Mouse (Mus musculus): ENCODE results near the gene Pik3r3. TPM values are rescaled to one million over a fixed set of nuclear protein-coding genes. Genes with fewer than 3 reads are reported as not detected.

Gene Pik3r3
- total and polyA plus RNA-seq, 3 experiments: 0.42 to 2.2 (median 1.9) TPM

GRCm38 (mm10) chr4:116243377-116243776 is 22.0 kb downstream of the Pik3r3 start:
- in situ Hi-C loops (cut with MboI; ENCODE audit: low pct_ligation_motif_present, low pct_unique_long_range_greater_than_20kb, low sequenced_read_pairs) (no loop called here), dilution Hi-C loops (cut with MboI; ENCODE audit: extremely low pct_ligation_motif_present, extremely low pct_unique_long_range_greater_than_20kb, low sequenced_read_pairs) (no loop called here)
- Histone ChIP-seq H3K4me2 (ENCODE audit: insufficient read depth, low read depth, poor library complexity, severe bottlenecking) (no peak overlapping the region), H3K4me1 (ENCODE audit: control insufficient read depth in 1 of 2, insufficient read depth in 2 of 2) (peaks cover 0 to 7% of the 10 kb centered on the region in 2 experiments; a peak in 1 of 4 replicates), H3K36me3 (replicated peaks in 1 of 2; ENCODE audit: control insufficient read depth in 1 of 2, insufficient read depth in 1 of 2, low read length in 1 of 2) (no peaks in the 10 kb centered on the region), H3K27me3 (replicated peaks) (no peaks in the 10 kb centered on the region), H3K27ac (ENCODE audit: insufficient read depth, low read depth) (no peak overlapping the region), H3K79me2 (replicated peaks; ENCODE audit: control insufficient read depth, extremely low read depth, insufficient read depth, poor library complexity, severe bottlenecking) (no peaks in the 10 kb centered on the region), H3K4me3 (replicated peaks in 1 of 3; ENCODE audit: low read depth in 2 of 3, low read length in 2 of 3, poor library complexity in 1 of 3) (no peak overlapping the region), H3K9ac (ENCODE audit: insufficient read depth, low read depth) (no peak overlapping the region), H3K9me3 (replicated peaks; ENCODE audit: low read length) (no peaks in the 10 kb centered on the region)
- DNase-seq (ENCODE audit: extremely low read depth): no peak
- no peak for TF ChIP-seq USF1 (IDR thresholded peaks at IDR 0.05; ENCODE audit: low read depth, low read length)
- no peak for TF ChIP-seq ZMIZ1 (IDR thresholded peaks at IDR 0.05; ENCODE audit: low read depth, low read length)
- no peak for TF ChIP-seq TBP (conservative IDR thresholded peaks at IDR 0.05; ENCODE audit: low read depth, low read length)
- TF ChIP-seq KAT2A (IDR thresholded peaks at IDR 0.05; ENCODE audit: insufficient replicate concordance, low read length): no peak
- TF ChIP-seq IRF4 (IDR thresholded peaks at IDR 0.05; ENCODE audit: low read depth, low read length): no peak
- no peak for TF ChIP-seq ZKSCAN1 (IDR thresholded peaks at IDR 0.05; ENCODE audit: borderline replicate concordance, low read depth, low read length)
- TF ChIP-seq RAD21 (IDR thresholded peaks at IDR 0.05; ENCODE audit: low read depth, low read length): no peak
- TF ChIP-seq MXI1 (IDR thresholded peaks at IDR 0.05; ENCODE audit: low read depth, low read length): no peak
- no peak for TF ChIP-seq PAX5 (IDR thresholded peaks at IDR 0.05; ENCODE audit: low read length)
- no peak for TF ChIP-seq UBTF (IDR thresholded peaks at IDR 0.05; ENCODE audit: low read depth, low read length)
- TF ChIP-seq CHD2 (IDR thresholded peaks at IDR 0.05; ENCODE audit: low read length): no peak
- no peak for TF ChIP-seq JUN (IDR thresholded peaks at IDR 0.05; ENCODE audit: insufficient read depth, low read depth, low read length)
- TF ChIP-seq MAX (IDR thresholded peaks at IDR 0.05; ENCODE audit: low read length): no peak
- no peak for TF ChIP-seq ZNF384 (IDR thresholded peaks at IDR 0.05; ENCODE audit: low read depth, low read length)
- no peak for TF ChIP-seq JUND (conservative IDR thresholded peaks at IDR 0.05; ENCODE audit: low read depth, low read length)
- no peak for TF ChIP-seq POLR2AphosphoS2 (IDR thresholded peaks at IDR 0.05; ENCODE audit: low read depth, low read length)
- TF ChIP-seq RCOR1 (conservative IDR thresholded peaks at IDR 0.05; ENCODE audit: low read depth, low read length): no peak
- TF ChIP-seq EP300 (IDR thresholded peaks at IDR 0.05; ENCODE audit: low read length): no peak

GRCm38 (mm10) chr4:116244240-116244639 is 22.8 kb downstream of the Pik3r3 start:
- no peak overlapping the region for H3K4me2 ChIP-seq (ENCODE audit: insufficient read depth, low read depth, poor library complexity, severe bottlenecking)
- no peaks in the 10 kb centered on the region for H3K9me3 ChIP-seq (replicated peaks; ENCODE audit: low read length)
- dilution Hi-C loops (cut with MboI; ENCODE audit: extremely low pct_ligation_motif_present, extremely low pct_unique_long_range_greater_than_20kb, low sequenced_read_pairs): no loop called here
- H3K27me3 ChIP-seq (replicated peaks): no peaks in the 10 kb centered on the region
- H3K4me1 ChIP-seq (ENCODE audit: control insufficient read depth in 1 of 2, insufficient read depth in 2 of 2): peaks cover 0 to 7% of the 10 kb centered on the region in 2 experiments; a peak in 1 of 4 replicates
- in situ Hi-C loops (cut with MboI; ENCODE audit: low pct_ligation_motif_present, low pct_unique_long_range_greater_than_20kb, low sequenced_read_pairs): no loop called here
- no peak overlapping the region for H3K9ac ChIP-seq (ENCODE audit: insufficient read depth, low read depth)
- no peak for DNase-seq (ENCODE audit: extremely low read depth)
- H3K4me3 ChIP-seq (replicated peaks in 1 of 3; ENCODE audit: low read depth in 2 of 3, low read length in 2 of 3, poor library complexity in 1 of 3): no peak overlapping the region
- no peaks in the 10 kb centered on the region for H3K79me2 ChIP-seq (replicated peaks; ENCODE audit: control insufficient read depth, extremely low read depth, insufficient read depth, poor library complexity, severe bottlenecking)
- TF ChIP-seq MXI1 (IDR thresholded peaks at IDR 0.05; ENCODE audit: low read depth, low read length) (no peak), UBTF (IDR thresholded peaks at IDR 0.05; ENCODE audit: low read depth, low read length) (no peak), TBP (conservative IDR thresholded peaks at IDR 0.05; ENCODE audit: low read depth, low read length) (no peak), PAX5 (IDR thresholded peaks at IDR 0.05; ENCODE audit: low read length) (no peak), ZNF384 (IDR thresholded peaks at IDR 0.05; ENCODE audit: low read depth, low read length) (no peak), KAT2A (IDR thresholded peaks at IDR 0.05; ENCODE audit: insufficient replicate concordance, low read length) (no peak), ZC3H11A (IDR thresholded peaks at IDR 0.05; ENCODE audit: low read depth, low read length) (no peak), IRF4 (IDR thresholded peaks at IDR 0.05; ENCODE audit: low read depth, low read length) (no peak), MEF2A (IDR thresholded peaks at IDR 0.05; ENCODE audit: borderline replicate concordance, low read depth, low read length) (no peak), CHD2 (IDR thresholded peaks at IDR 0.05; ENCODE audit: low read length) (no peak), NELFE (IDR thresholded peaks at IDR 0.05; ENCODE audit: low read depth, low read length) (no peak), ELF1 (IDR thresholded peaks at IDR 0.05; ENCODE audit: low read depth, low read length) (no peak), HCFC1 (IDR thresholded peaks at IDR 0.05; ENCODE audit: low read depth, low read length) (no peak), CHD1 (IDR thresholded peaks at IDR 0.05; ENCODE audit: low read depth, low read length) (no peak), TCF12 (IDR thresholded peaks at IDR 0.05; ENCODE audit: low read depth, low read length) (no peak), USF1 (IDR thresholded peaks at IDR 0.05; ENCODE audit: low read depth, low read length) (no peak), EP300 (IDR thresholded peaks at IDR 0.05; ENCODE audit: low read length) (no peak), ETS1 (conservative IDR thresholded peaks at IDR 0.05; ENCODE audit: low read depth, low read length) (no peak)
- no peaks in the 10 kb centered on the region for H3K36me3 ChIP-seq (replicated peaks in 1 of 2; ENCODE audit: control insufficient read depth in 1 of 2, insufficient read depth in 1 of 2, low read length in 1 of 2)
- no peak overlapping the region for H3K27ac ChIP-seq (ENCODE audit: insufficient read depth, low read depth)
